Mouse (Mus musculus) heart, adult 2 months (tissue): ENCODE data around the gene Kcnn4.

Experiments
- CTCF ChIP-seq: fragments of 200-600 bp; IDR thresholded peaks from 2 replicates; pipeline ENCODE4 v1.8.1; 2022; ENCODE audit warnings: antibody characterized with exemption, mild to moderate bottlenecking, moderate library complexity
- EP300 ChIP-seq: fragments of 200-500 bp; IDR thresholded peaks from 2 replicates; pipeline ENCODE4 v1.6.1; 2011; ENCODE audit warnings: low read depth, low read length, control low read depth; ENCODE audit not compliant: insufficient read depth
- POLR2A ChIP-seq: fragments of 200-500 bp; IDR thresholded peaks from 2 replicates; pipeline ENCODE4 v1.6.1; 2011; ENCODE audit warnings: mild to moderate bottlenecking, low read depth, low read length, control low read depth; ENCODE audit not compliant: insufficient read depth

GRCm38 (mm10) chr7:24327281-24327975 lies 42.6 kb upstream of the Kcnn4 start:
- no peak for TF ChIP-seq CTCF
- TF ChIP-seq EP300 = no peak
- no peak for TF ChIP-seq POLR2A
